Comparison of ENCODE assay signal across 9 mouse cellular contexts in the genomic region with DNA sequence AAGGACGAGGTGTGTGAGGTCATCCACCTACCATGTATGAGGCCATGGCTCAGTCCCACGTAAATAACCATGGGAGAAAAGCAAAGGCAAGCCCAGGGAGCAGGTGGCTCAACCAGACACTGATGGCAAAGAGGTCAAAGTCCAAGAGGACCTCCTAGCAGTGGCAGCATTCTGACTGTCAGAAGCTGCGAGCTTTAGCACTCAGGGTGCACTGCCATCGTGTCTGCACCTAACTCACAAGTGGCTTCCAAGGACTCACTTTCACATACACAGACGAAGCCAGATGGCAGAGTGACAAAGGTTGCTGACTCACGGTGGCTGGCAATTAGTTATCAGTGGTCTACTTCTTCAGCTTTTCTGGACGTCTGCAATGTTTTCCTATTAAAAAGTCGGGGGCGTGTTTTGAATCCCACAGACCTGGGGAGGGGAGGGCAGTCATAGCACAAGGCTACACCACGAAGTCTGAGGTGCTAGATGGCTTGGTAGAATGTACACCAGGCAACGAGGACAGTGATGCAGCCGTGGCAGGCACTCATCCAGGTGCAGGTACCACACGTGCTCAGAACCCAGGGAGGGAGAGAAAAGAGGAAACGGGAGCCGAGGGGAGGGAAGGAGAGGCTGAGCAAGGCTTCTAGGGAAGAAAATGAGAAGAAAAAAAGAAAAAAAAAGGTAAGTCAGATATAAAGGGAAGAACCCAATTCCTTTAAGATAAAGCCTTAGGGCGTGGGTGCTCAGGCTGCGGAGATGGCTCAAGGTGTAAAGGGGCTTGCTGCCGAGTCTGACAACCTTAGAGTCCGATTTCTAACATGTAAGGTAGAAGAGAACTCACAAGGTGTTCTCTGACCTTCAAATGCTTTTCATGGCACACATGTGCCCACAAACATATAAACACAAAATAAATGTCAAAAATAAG. TPM values are rescaled to one million over a fixed set of nuclear protein-coding genes. Genes with fewer than 3 reads are reported as not detected.
DNase-seq lines count a peak whose midpoint lies in the region; ATAC-seq and TF ChIP-seq lines count a peak whose summit lies in the region.
"Had no signal": no experiment of that assay in that cellular context is flagged by ENCODE, and none has a peak within 500 bp of the region (broad histone marks: within the 10 kb centered on the region; RNA-seq: fewer than 3 reads in every experiment).

No protein-coding gene starts in this region.

- no peak for TF ChIP-seq CTCF in lung, embryonic 14.5 days (IDR thresholded peaks at IDR 0.05; ENCODE audit: low read depth)
- TF ChIP-seq CTCF in bone marrow, adult 2 months (IDR thresholded peaks at IDR 0.05; ENCODE audit: control insufficient read depth, insufficient read depth, low read length): no peak

- H3K27ac ChIP-seq in lung, embryonic 14.5 days (ENCODE audit: low read depth): no peak overlapping the region
- H3K27ac ChIP-seq in bone marrow, adult 2 months (ENCODE audit: control insufficient read depth, insufficient read depth, low read depth, low read length, poor library complexity): peak overlapping the region; percentile 84
- H3K27ac ChIP-seq in heart, embryonic 15.5 days: no peak overlapping the region

- peak overlapping the region; percentile 2; the same call in 1 of the 2 replicates for H3K4me2 ChIP-seq in lung, embryonic 14.5 days
- 0 out of 2 replicates have a peak overlapping the region, but pooled peaks have one; percentile 6 for H3K4me2 ChIP-seq in heart, embryonic 15.5 days

- no peaks in the 10 kb centered on the region for H3K9me3 ChIP-seq in lung, embryonic 14.5 days (ENCODE audit: low read depth, low read length)
- H3K9me3 ChIP-seq in heart, embryonic 15.5 days (replicated peaks): no peaks in the 10 kb centered on the region

- 0 out of 2 replicates have a peak, but pooled peaks have one; percentile 32 for TF ChIP-seq POLR2A in bone marrow, adult 2 months (IDR thresholded peaks at IDR 0.05; ENCODE audit: borderline replicate concordance, control insufficient read depth, low read depth, low read length)

- ATAC-seq in lung, embryonic 14.5 days (ENCODE audit: insufficient read depth): no peak
- no peak for ATAC-seq in heart, embryonic 15.5 days (replicated peaks; ENCODE audit: insufficient number of reproducible peaks, insufficient read depth, low FRiP score, low read depth)

- H3K27me3 ChIP-seq in lung, embryonic 14.5 days (ENCODE audit: insufficient read depth, low read length): no peaks in the 10 kb centered on the region
- no peaks in the 10 kb centered on the region for H3K27me3 ChIP-seq in heart, embryonic 15.5 days

- no peak overlapping the region for H3K4me3 ChIP-seq in lung, embryonic 14.5 days (ENCODE audit: low read depth, low read length)
- peak overlapping the region; percentile 54 for H3K4me3 ChIP-seq in bone marrow, adult 2 months (replicated peaks; ENCODE audit: control insufficient read depth, low read depth, low read length)
- no peak overlapping the region for H3K4me3 ChIP-seq in heart, embryonic 15.5 days

- no peaks in the 10 kb centered on the region for H3K36me3 ChIP-seq in lung, embryonic 14.5 days (ENCODE audit: insufficient read depth)
- no peaks in the 10 kb centered on the region for H3K36me3 ChIP-seq in heart, embryonic 15.5 days

- 75% methylated on average over 19 of the region's 19 CpGs for WGBS in lung, embryonic 14.5 days
- WGBS in bone marrow, adult 2 months: 27% methylated on average over 19 of the region's 19 CpGs
- WGBS in heart, embryonic 15.5 days: 60% methylated on average over 19 of the region's 19 CpGs

- no peak for DNase-seq in lung, embryonic 14.5 days
- no peak for DNase-seq in lung, postnatal 4 days
- DNase-seq in spleen, postnatal 14 days (ENCODE audit: low spot score in 2 of 2): peak; percentile 63 to 75
- no peak for DNase-seq in gastrocnemius, adult 18-20 months (ENCODE audit: low spot score)
- no peak for DNase-seq in urinary bladder, postnatal 14 days (ENCODE audit: low spot score)
- no peak for DNase-seq in embryo, embryonic 9.5 days (ENCODE audit: extremely low spot score)
- DNase-seq: retina, postnatal 1 day had no signal

- H3K9ac ChIP-seq in lung, embryonic 14.5 days: no peak overlapping the region
- H3K9ac ChIP-seq in heart, embryonic 15.5 days: no peak overlapping the region; the same call in 1 of the 2 replicates

- H3K4me1 ChIP-seq in lung, embryonic 14.5 days (ENCODE audit: insufficient read depth): peaks cover 13% of the 10 kb centered on the region
- peaks cover 4% of the 10 kb centered on the region; the same call in 1 of the 2 replicates for H3K4me1 ChIP-seq in bone marrow, adult 2 months (ENCODE audit: control insufficient read depth, insufficient read depth, low read length)
- peaks cover 71% of the 10 kb centered on the region for H3K4me1 ChIP-seq in heart, embryonic 15.5 days (replicated peaks)

RNA-seq across cellular contexts. Expression of gene Ube2o, which starts 9.2 kb away (rescaled TPM):
- 17.4 and 22.8 TPM in 2 replicates for polyA plus RNA-seq in lung, embryonic 14.5 days (2014; fragmentation: Nextera tagmentation; extraction: Ambion mirVana)
- polyA plus RNA-seq in bone marrow, adult 2 months (2011; ENCODE audit: insufficient read depth, insufficient read length, low replicate concordance, missing spikeins): 90.9 and 133 TPM in 2 replicates
- 14.4 and 20.7 TPM in 2 replicates for polyA plus RNA-seq in heart, embryonic 15.5 days (2015; fragmentation: Nextera tagmentation; extraction: Ambion mirVana)
- 10 to 100 TPM; 22.9 to 25.2 TPM for total RNA-seq in gastrocnemius, adult 18-20 months (2021)

RNA-seq across cellular contexts. Expression of gene Aanat, which starts 14.2 kb away (rescaled TPM):
- polyA plus RNA-seq in lung, embryonic 14.5 days (2014; fragmentation: Nextera tagmentation; extraction: Ambion mirVana): not detected in 2 replicates
- not detected in 2 replicates for polyA plus RNA-seq in bone marrow, adult 2 months (2011; ENCODE audit: insufficient read depth, insufficient read length, low replicate concordance, missing spikeins)
- not detected in 2 replicates for polyA plus RNA-seq in heart, embryonic 15.5 days (2015; fragmentation: Nextera tagmentation; extraction: Ambion mirVana)
- not detected for total RNA-seq in gastrocnemius, adult 18-20 months (2021)

RNA-seq across cellular contexts. Expression of gene Sphk1, which starts 41.3 kb away (rescaled TPM):
- 4.0 and 5.5 TPM in 2 replicates for polyA plus RNA-seq in lung, embryonic 14.5 days (2014; fragmentation: Nextera tagmentation; extraction: Ambion mirVana)
- 31.3 and 31.7 TPM in 2 replicates for polyA plus RNA-seq in bone marrow, adult 2 months (2011; ENCODE audit: insufficient read depth, insufficient read length, low replicate concordance, missing spikeins)
- polyA plus RNA-seq in heart, embryonic 15.5 days (2015; fragmentation: Nextera tagmentation; extraction: Ambion mirVana): 2.8 and 4.4 TPM in 2 replicates
- under 1 TPM; 0.80 to 0.88 TPM for total RNA-seq in gastrocnemius, adult 18-20 months (2021)

RNA-seq across cellular contexts. Expression of gene Rhbdf2, which starts 54.8 kb away (rescaled TPM):
- 8.9 and 9.8 TPM in 2 replicates for polyA plus RNA-seq in lung, embryonic 14.5 days (2014; fragmentation: Nextera tagmentation; extraction: Ambion mirVana)
- 20.9 and 51.1 TPM in 2 replicates for polyA plus RNA-seq in bone marrow, adult 2 months (2011; ENCODE audit: insufficient read depth, insufficient read length, low replicate concordance, missing spikeins)
- polyA plus RNA-seq in heart, embryonic 15.5 days (2015; fragmentation: Nextera tagmentation; extraction: Ambion mirVana): 6.7 and 10.4 TPM in 2 replicates
- total RNA-seq in gastrocnemius, adult 18-20 months (2021): 10 to 100 TPM; 11.2 to 11.9 TPM

Comparison
In these comparisons a context has a peak if more than half of its experiments do, and no peak if none do; other contexts are left out.
1. DNase-seq: peak in spleen, postnatal 14 days (2 of 2); none in lung, embryonic 14.5 days (single experiment), lung, postnatal 4 days (0 of 2), gastrocnemius, adult 18-20 months (single experiment), urinary bladder, postnatal 14 days (single experiment) and embryo, embryonic 9.5 days (single experiment).